Mouse (Mus musculus) adipocyte (in vitro differentiated cells): ENCODE measurements around the gene C5ar1.
A peak's percentile ranks its signal among the peaks of the same experiment; 100 is the strongest.
"Not testable (repeated sequence)": the region's sequence is repeated elsewhere in the genome, so short reads cannot be mapped to it uniquely, and the experiment has no call there.

ENCODE experiments used
- DNase-seq: peaks from one replicate; pipeline ENCODE4 v3.0.0-alpha.2; 2016; ENCODE audit warnings: low spot score

Gene C5ar1

DNA sequence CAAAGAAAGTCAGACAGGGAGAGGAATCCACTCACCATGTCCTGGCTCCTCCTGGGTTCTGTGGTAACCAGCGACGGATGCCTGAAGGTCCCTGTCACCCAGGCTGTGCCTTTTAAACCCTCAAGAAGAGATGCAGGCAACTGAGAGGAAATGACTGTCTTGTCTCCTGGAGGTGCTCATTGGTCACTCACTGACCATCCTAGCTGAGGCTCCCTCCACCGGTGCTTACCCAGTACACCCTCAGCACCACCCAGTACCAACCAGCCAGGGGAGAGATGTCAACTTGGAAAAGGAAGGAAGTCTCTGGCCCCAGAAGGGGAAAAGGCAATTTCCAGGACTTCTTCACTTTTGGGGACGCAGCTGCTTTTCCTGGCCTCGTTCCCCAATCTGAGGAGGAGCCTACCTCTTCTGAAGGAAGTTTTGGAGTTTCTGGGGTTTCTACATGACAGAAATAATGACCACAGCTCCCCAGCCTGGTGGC, at the start of gene C5ar1:
C5ar1 (minus strand) TSS at position 431 of the 481 bp plus-strand sequence.
- no peak for DNase-seq

DNA sequence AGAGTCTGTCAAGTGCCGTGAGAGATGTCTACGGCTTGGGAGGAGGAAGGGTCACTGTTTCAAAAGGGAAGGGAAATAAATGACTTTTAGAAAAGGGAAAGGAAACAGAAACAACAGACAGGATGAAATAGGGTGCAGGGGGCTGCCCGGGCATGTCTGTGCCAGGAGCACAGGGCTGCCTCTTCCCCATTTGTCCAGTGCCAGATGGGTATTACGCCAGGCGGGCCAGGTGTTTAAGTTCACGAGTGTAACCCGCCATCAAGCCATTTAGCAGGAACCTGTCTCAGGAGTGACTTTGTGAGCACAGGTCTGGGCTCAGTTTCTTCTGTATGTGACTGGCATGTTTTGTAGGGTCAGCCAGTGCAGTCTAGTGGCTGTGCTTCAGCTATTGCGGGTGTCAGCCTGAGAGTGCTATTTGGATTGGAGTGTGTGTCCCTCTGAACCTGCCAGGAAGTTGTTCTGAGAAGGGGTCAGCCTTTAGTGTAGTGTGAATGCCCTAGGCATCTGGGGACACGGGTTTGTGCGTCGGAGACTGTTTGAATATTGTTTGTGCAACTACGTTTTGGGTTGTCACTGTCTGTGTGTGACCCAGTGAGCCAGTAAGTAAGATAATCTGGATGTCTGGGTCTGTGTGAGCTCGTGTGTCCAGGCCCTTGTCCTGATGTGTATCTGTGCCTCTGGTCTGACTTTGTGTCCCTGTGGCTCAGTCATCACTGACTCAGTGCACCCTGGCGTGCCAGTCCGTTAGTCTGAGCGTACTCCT, 49.4 kb upstream of the C5ar1 start:
- DNase-seq: no peak

DNA sequence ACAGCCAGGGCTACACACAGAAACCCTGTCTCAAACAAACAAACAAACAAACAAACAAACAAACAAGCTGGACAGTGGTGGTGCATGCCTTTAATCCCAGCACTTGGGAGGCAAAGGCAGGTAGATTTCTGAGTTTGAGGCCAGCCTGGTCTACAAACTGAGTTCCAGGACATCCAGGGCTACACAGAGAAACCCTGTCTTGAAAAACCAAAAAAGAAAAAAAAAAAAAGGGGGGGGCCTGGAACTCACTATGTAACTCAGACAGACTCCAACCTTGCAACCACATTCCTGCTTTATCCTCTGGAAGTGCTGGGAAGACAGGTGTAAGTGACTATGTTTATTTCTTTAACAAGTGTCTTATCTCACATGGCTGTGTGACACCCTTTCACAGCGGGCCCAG, 48.8 kb upstream of the C5ar1 start, which contains the start of gene Bbc3:
Bbc3 (plus strand) TSS at position 301 of the 400 bp plus-strand sequence.
- DNase-seq: not testable (repeated sequence)

DNA sequence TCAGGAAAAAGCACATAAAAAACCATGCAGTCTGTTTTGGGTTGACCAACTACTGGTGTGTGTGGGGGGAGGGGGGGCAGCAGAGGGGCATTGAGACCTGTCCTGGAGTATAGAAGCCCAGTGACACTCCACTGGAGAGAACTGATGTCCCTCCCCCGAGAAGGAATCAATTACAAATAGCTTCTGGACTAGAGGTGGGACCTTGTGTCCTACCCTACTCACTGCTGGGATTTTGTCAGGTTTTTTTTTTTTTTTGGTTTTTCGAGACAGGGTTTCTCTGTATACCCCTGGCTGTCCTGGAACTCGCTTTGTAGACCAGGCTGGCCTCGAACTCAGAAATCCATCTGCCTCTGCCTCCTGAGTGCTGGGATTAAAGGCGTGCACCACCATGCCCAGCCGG, 47.8 kb upstream of the C5ar1 start:
- DNase-seq: not testable (repeated sequence)

DNA sequence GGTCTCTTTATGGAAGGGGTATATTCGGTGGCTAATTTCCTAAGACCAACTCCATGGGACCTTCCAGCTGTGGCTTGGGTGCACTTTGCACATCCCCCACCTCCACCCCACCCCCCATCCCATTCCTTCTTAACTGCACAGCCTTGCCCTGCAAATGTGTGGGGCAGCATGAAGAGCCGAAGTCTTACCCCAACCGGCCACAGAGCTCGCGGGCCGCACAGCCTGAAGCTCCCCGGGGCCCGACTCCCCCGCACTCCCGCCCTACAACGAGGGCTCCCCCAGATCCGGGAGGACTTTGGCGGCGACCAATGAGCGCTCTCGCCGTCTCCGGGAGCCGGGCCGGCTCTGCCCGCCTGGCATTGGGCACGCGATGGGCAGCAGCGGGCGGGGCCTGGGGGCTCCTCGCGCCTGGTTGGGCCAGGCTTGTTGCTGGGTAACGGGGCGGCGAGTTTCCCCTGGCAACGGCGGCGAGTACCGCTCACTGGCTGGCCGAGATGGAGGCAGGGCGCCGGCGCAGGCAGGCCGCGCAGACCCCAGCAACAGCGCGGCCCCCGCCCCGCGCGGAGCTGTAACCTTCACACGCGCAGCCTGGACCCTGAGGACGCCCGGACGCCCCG, 40.2 kb upstream of the C5ar1 start:
- peak; percentile 56 for DNase-seq

DNA sequence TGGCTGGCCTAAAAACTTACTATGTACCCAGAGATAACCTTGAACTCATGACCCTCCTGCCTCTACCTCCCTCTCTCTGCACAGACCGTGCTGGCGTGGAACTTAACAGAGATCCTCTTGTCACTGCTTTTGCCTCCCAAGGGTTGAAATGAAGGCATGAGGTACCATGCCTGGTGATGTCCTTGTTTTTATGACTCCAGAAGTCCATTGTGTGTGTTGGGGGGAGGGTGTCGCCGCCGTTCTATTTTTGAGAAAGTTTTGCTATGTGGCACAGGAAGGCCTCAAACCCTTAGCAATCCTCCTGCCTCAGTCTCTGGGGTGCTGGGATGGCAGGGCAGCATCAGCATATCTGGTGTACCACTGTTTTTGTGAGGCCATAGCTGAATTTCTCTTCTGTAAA, 39.6 kb upstream of the C5ar1 start:
- no peak for DNase-seq

DNA sequence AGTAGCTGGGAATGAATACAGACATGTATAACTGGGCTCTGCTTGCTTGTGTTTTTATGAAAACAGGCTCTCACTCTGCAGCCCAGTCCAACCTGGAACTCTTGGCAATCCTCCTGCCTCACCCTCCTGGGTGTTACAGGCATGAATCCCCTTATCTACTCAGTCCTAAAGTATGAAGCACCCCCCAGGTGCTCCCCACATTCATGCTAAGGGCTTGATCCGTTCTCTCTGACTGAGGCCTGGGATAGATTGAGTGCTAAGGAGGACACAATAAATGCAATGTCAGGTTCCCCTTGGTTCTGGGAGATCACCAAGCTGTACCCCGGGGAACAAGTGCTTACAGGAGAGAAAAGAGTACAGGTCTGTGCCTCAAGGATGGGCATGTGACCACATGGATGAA, 38.3 kb upstream of the C5ar1 start:
- no peak for DNase-seq

DNA sequence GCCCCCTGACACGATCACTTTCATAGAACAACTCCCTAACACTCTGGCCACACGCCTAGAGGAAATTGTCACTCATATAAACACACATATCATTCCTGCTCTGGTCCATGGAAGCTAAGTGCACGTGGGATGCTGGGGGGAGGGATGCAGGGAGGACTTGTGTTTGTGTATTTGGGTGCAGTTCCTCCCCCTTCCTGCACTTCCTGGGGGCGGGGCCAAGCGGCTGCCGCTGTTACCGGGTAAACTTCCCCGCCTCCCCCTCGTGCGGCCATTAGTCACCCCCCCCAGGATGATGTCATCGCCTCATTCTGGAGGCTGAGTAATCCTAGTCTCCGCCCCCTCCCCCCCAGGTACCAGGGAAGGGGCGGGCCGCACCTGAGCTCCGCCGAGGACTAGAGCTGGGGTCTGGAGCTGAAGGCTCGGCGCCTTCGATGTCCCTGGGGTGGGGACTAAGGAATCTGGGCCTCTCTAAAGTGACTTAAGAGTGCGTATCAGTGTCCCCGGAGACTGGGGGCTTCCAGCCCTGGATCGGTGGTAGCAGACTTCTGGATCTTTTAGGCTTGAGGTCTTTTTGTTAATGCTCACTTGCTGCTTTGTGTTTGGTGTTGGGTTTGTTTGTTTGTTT, 37.5 kb upstream of the C5ar1 start:
- DNase-seq: peak; percentile 47

DNA sequence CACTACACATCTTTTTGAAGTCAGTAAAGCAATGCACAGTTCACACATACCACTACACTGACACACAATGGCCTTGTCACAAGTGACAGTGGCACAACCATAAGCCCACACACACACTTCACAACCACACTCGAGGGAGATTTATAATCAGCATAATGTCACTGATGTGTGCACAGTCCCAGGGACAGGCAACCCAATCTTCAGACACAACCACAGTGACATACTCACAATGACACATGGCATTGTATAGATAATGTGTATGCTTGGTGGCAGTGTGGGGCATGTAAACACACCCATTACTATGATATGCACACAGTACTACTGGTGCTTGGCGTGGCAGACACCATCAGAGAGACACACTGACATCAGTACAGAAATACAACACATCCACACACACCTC, 36.8 kb upstream of the C5ar1 start:
- DNase-seq: no peak

DNA sequence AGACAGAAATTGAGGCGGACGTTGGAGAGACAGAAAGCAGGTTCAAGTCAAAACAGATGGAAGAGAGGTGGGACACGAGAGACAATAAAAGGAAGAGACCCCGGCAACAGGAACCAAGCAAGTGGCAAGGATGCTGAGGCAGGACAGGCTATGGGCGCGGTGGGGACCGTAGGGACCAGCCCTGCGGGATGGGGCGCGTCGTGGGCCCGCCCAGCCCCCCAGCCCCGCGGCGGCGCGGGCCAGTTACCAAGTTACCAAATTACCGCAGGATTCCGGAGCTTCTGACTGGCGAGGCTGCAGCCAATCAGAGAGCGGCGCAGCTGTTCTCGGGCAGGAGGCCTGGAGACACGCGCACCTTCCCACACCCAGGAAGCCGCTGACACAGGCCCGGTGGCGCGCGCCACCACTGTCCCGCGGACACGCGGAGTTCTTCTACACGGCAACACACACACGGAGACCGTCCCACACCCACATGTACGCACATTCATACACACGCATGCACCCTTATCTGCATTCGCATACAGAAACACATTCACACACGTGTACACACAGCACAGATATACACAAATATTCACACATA, 36.1 kb upstream of the C5ar1 start:
- DNase-seq: peak; percentile 62

DNA sequence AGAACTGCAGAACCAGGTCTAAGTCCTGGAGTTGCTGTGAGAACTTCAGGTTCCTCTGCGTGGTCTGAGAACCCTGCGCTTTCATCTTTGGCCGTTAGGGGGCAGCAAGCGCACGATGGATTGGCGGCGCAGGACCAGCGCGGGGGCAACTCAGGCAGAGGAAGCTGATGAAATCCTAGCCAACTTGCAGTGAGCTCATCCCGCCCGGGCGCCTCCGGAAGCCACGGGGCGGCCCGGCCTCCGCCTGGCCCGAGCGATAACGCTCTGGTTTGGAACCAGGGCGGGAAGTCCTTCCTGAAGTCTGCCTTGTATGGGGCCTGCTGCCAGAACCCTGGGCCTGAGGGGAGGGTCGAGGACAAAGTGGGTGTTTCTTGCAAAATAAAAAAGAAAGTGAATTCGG, 35.5 kb upstream of the C5ar1 start:
- DNase-seq: peak; percentile 89

DNA sequence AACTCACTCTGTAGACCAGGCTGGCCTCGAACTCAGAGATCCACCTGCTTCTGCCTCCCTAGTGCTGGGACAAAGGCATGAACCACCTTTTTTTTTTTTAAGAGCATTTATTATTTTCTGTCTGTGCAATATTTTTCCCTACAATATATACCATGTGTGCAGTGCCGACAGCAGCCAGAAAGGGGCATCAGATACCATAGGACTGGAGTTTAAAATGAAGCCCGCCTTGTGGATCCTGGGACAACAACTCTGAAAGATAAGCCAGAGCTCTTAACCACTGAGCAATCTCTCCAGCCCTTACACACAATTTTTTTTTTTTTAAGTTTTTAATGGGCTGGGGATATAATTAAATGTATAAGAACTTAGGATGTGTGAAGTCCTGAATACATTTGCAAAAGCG, 35.0 kb upstream of the C5ar1 start:
- peak; percentile 48 for DNase-seq

DNA sequence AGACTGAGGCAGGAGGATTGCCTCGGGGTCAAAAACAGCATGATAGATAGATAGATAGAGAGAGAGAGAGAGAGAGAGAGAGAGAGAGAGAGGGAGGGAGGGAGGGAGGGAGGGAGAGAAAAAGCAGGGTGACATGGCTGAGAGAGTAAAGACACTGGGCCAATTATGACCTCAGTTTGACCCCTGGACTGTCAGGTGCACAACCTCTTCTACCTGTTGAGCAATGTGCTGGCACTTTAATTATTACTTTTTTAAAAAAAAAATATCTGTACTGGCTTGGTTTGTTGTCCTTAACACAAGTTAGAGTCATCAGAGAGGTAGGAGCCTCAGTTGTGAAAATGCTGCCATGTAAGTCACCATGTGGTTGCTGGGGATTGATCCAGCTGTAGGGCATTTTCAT, 28.5 kb upstream of the C5ar1 start:
- no peak for DNase-seq

DNA sequence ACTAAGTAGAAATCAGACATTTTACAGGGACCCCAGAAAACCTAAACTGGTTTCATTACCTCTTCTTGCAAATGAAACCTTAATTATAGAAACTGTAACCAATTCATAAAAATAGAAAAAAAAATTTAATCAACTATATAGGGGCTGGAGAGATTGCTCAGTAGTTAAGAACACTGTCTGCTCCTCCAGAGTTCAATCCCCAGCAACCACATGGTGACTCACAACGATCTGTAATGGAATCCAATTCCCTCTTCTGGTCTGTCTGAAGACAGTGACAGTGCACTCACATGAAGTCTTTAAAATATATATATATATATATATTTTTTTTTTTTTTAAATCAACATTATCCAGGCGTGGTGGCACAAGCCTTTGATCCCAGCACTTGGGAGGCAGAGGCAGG, 27.7 kb upstream of the C5ar1 start:
- DNase-seq: no peak

DNA sequence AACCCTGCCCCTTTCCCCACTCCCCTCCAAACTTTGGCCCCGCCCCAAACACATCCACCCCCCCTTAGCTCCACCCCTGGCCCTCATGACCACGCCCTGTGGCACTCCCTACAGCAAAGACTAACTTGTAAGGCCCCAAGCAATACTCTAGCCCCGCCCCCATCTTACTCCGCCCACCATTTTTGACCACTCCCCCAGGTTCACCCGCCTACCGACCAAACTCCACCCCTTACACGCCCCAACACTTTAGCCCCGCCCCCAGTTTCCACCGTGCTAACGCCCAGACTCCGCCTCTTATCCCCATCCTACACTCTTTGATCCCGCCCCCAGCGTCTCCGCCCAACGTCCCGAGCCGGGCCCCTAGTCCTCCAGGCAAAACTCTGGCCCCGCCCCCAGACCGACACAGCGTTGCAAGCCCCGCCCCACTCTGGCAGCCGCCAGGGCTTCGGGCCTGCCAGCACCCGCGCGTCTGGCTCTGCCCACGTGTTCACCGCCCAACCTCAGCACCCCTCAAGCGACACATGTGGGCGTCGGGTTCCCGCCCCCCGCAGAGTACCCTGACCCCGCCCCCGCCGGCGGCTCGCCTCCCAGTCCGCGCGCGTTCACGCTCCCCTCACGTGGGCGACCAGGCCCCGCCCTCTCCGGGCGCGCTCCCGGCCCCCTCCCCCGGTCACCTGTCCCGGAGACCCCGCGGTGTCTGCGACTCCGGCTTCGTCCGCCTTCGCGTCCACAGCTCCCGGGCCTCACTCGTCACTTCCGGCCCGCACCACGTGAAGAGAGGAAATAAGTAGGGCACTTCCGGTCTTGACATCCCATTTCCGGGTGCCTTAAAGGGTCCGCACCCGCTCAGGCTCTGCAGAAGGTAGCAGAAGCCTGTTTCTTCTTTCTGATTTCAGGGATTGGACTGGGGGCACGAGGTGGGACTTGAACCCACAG, 27.0 kb upstream of the C5ar1 start, which contains the start of gene Ccdc9:
Ccdc9 (minus strand) TSS at position 770 of the 936 bp plus-strand sequence.
- peak; percentile 99 for DNase-seq

DNA sequence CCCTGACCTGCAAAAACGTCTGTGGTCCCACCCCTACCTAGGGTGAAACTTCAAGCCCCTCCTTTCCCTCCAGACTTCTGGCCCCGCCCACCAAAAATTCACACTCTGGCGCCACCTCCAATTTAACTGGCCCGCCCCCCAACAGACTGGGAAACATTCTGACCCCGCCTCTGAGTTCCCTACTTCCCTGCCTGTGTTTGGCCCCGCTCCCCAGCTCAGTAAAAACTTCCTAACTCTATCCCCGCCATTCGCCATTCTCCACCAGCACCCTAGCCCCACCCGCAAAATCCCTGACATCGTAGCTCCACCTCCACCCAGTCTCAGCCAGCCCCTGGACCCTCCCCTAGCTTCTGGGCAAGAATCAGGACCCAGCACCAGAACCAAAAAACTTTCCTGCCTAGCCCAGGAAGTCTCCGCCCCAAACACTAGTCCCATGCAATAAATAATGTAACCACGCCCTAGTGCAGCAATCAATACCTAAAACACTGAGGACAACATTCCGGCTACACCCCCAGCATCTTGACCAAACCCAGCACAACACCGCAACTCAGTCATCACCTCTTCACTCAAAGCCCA, 26.2 kb upstream of the C5ar1 start:
- no peak for DNase-seq

DNA sequence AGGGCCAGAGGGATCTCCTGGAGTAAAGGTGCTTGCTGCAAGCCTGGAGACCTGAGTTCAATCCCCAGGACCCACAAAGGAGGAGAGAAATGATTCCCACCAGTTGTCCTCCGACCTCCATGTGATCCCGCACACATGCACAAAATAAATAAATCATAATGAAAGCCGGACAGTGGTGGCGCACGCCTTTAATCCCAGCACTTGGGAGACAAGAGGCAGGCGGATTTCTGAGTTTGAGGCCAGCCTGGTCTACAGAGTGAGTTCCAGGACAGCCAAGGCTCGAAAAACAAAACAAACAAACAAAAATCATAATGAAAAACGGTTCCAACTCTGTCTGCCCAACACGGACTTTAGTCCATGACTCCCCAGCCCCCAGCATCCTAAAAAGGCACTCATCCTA, 25.6 kb upstream of the C5ar1 start:
- DNase-seq: no peak

DNA sequence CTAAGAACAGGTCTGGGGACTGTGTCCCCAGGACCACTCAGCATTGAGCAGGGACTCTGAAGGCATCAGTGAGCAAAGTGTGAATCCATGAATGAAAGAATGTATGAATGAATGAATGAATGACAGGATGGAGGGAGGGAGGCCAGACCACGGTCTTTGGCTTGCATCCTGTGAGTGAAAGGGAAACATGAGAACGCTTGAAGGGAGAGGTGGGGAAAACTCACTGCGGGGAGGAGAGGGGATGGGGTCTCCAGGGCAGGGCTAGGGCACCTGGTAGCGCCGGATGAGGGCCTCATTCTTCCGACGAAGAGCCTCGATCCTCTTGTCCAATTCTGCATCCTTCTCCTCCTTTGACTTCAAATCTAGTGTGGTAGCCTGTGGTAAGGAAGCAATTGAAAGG, 24.7 kb upstream of the C5ar1 start:
- no peak for DNase-seq

DNA sequence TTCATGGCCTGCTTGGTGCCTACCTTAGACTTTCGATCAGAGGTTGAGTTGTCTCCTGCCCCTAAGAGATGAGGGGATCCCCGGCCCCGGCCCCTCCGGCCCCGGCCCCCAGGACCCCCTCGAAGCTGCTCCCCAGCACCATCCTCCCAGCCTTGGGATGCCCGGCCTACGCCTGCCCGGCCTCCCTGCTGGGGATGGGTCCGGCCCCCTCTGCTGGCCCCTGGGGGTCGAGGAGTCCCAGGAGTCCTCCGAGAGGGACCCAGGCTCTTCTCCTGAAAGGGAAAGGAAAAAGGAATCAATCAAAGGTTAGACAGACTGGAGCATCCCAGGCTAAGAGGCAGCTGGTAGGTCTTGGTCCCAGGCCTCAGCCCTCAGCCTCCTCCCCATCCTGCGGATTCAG, 23.0 kb upstream of the C5ar1 start:
- DNase-seq: no peak

DNA sequence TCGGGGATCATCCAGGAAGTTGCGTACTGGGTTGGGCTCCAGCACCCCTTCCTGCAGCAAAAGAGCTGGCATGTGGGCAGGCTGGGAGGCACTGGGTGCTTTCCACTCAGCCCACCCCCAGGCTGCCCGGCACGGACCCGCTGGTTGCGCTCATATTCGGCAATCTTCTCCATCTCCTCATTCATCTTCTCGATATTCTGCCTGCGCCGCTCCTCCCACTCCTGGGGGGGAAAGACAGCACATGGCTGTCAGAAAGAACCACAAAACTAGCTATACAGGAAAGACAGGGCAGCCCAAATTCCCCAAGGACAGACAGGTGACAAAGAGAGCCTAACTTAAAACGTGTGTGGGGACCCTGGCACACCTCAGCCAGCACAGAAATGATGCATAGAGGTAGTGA, 21.4 kb upstream of the C5ar1 start:
- no peak for DNase-seq
